Mouse (Mus musculus) kidney, adult 2 months (tissue): ENCODE measurements around the gene Usp49.

ENCODE experiments used
- CTCF ChIP-seq: fragments of 200-500 bp; conservative IDR thresholded peaks from 2 replicates; pipeline ENCODE4 v1.5.1; 2011; ENCODE audit warnings: low read depth, mild to moderate bottlenecking, control low read depth, low read length, moderate library complexity, mixed read lengths; ENCODE audit not compliant: insufficient read depth, insufficient read length
- POLR2A ChIP-seq: fragments of 200-500 bp; IDR thresholded peaks from one replicate; pipeline ENCODE4 v1.6.1; 2011; ENCODE audit warnings: low read depth, low read length, control low read depth

DNA sequence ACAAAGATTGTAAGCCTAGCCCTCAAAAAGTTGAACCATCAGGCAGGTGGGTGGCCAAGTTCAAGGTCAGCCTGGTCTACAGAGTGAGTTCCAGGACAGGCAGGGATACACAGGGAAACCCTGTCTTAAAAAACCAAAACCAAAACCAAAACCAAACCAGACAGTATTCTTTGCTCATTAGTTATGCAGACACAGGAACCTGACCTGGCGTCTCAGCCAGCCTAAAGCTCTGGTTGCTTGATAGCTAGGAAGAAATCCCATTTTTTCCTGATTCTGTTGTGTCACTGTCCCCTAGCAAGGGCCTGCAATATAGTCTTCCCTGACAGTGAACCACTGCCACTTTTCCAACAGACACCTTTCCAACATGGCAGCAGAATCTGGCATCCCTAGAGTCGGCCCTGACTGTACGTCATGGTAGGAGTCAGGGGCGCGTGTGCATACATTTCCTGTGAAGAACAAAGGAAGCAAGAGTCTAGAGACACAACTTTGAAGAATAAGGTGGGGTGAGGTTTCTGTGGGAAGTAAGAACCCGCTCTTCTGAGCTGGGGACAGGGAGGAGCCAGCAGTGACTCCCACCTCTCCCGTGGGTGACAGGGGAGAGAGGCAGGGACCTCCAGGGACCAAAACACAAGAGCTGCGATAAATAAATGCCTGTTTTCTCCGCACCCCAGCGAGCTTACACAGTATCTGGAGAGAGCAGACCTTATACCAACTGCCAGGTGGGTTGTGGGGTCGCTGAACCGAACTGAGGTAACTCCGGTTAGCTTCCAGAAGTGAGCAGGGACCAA lies 29.7 kb upstream of the Usp49 start:
- no peak for TF ChIP-seq CTCF
- TF ChIP-seq POLR2A = no peak
